Mouse (Mus musculus): Measurements from ENCODE around the gene Grid1.

Grid1 gene

GRCm38 (mm10) chr14:34919221-34919620 is 99.3 kb downstream of the Grid1 start:
- no peak for DNase-seq

GRCm38 (mm10) chr14:34921265-34921664 is 101.4 kb downstream of the Grid1 start:
- DNase-seq = no peak

GRCm38 (mm10) chr14:34925021-34925420 is 105.1 kb downstream of the Grid1 start:
- DNase-seq = no peak

- no peak for DNase-seq
Measured at GRCm38 (mm10) chr14:34930040-34930719, 110.3 kb downstream of the Grid1 start.

- DNase-seq = no peak
Measured at GRCm38 (mm10) chr14:34933197-34933596, 113.3 kb downstream of the Grid1 start.

GRCm38 (mm10) chr14:34936192-34936770 is 116.4 kb downstream of the Grid1 start:
- DNase-seq = no peak

GRCm38 (mm10) chr14:34944390-34944979 is 124.6 kb downstream of the Grid1 start:
- DNase-seq = no peak

- DNase-seq = no peak
Measured at GRCm38 (mm10) chr14:34945471-34946313, 125.8 kb downstream of the Grid1 start.

GRCm38 (mm10) chr14:34946314-34946583 is 126.3 kb downstream of the Grid1 start:
- DNase-seq = no peak

- DNase-seq = no peak
Measured at GRCm38 (mm10) chr14:34948249-34948648, 128.3 kb downstream of the Grid1 start.

- DNase-seq = no peak
Measured at GRCm38 (mm10) chr14:34952311-34952710, 132.4 kb downstream of the Grid1 start.

GRCm38 (mm10) chr14:34953566-34953965 is 133.7 kb downstream of the Grid1 start:
- no peak for DNase-seq

GRCm38 (mm10) chr14:34955689-34956088 is 135.8 kb downstream of the Grid1 start:
- DNase-seq = no peak

- DNase-seq = no peak
Measured at GRCm38 (mm10) chr14:34960227-34960626, 140.3 kb downstream of the Grid1 start.

- no peak for DNase-seq
Measured at GRCm38 (mm10) chr14:34963616-34964168, 143.8 kb downstream of the Grid1 start.

- DNase-seq = no peak
Measured at GRCm38 (mm10) chr14:34969102-34969819, 149.4 kb downstream of the Grid1 start.

GRCm38 (mm10) chr14:34972930-34973329 is 153.0 kb downstream of the Grid1 start:
- DNase-seq = no peak

- DNase-seq = no peak
Measured at GRCm38 (mm10) chr14:34980756-34981155, 160.8 kb downstream of the Grid1 start.

- DNase-seq = no peak
Measured at GRCm38 (mm10) chr14:34989131-34989530, 169.2 kb downstream of the Grid1 start.

- DNase-seq = no peak
Measured at GRCm38 (mm10) chr14:35006736-35007135, 186.8 kb downstream of the Grid1 start.

GRCm38 (mm10) chr14:35008674-35009073 is 188.8 kb downstream of the Grid1 start:
- DNase-seq = no peak

- no peak for DNase-seq
Measured at GRCm38 (mm10) chr14:35009074-35009473, 189.2 kb downstream of the Grid1 start.

GRCm38 (mm10) chr14:35026686-35027085 is 206.8 kb downstream of the Grid1 start:
- no peak for DNase-seq

All from thymus, postnatal 14 days (tissue).